In genomic region chr6:39400343-39400742, GRCm38 (mm10) we compare ENCODE assay signal across 10 mouse cellular contexts. TPM values are rescaled to one million over a fixed set of nuclear protein-coding genes. Genes with fewer than 3 reads are reported as not detected.
DNase-seq lines count a peak whose midpoint lies in the region; ATAC-seq and TF ChIP-seq lines count a peak whose summit lies in the region.
"Had no signal": no experiment of that assay in that cellular context is flagged by ENCODE, and none has a peak within 500 bp of the region (broad histone marks: within the 10 kb centered on the region; RNA-seq: fewer than 3 reads in every experiment).

No protein-coding gene starts in this region.

- TF ChIP-seq POLR2A in olfactory bulb, adult 2 months (IDR thresholded peaks at IDR 0.05; ENCODE audit: insufficient read depth, low read depth, low read length), result no peak

- H3K4me1 ChIP-seq in midbrain, embryonic 10.5 days, result no peaks in the 10 kb centered on the region
- H3K4me1 ChIP-seq in midbrain, embryonic 16.5 days (ENCODE audit: control insufficient read depth, insufficient read depth, low read length), result no peaks in the 10 kb centered on the region
- H3K4me1 ChIP-seq in olfactory bulb, adult 2 months (ENCODE audit: control insufficient read depth, insufficient read depth, low read length), result peaks cover 3% of the 10 kb centered on the region; the same call in 1 of the 2 replicates
- H3K4me1 ChIP-seq: embryonic facial prominence, embryonic 13.5 days; limb, embryonic 15.5 days had no signal

- H3K27ac ChIP-seq in midbrain, embryonic 10.5 days (replicated peaks), result no peak overlapping the region
- no peak overlapping the region for H3K27ac ChIP-seq in midbrain, embryonic 16.5 days (ENCODE audit: low read length)
- H3K27ac ChIP-seq in olfactory bulb, adult 2 months (ENCODE audit: insufficient read depth, low read depth, low read length), result no peak overlapping the region
- H3K27ac ChIP-seq: embryonic facial prominence, embryonic 13.5 days; limb, embryonic 15.5 days had no signal

- peaks cover 97% of the 10 kb centered on the region for H3K36me3 ChIP-seq in midbrain, embryonic 10.5 days
- H3K36me3 ChIP-seq in midbrain, embryonic 16.5 days (ENCODE audit: control insufficient read depth, insufficient read depth, low read length), result peaks cover 40% of the 10 kb centered on the region

- H3K27me3 ChIP-seq in midbrain, embryonic 10.5 days (ENCODE audit: low read depth, poor library complexity, severe bottlenecking), result no peaks in the 10 kb centered on the region
- H3K27me3 ChIP-seq in midbrain, embryonic 16.5 days (ENCODE audit: control insufficient read depth, insufficient read depth, low read depth, low read length), result no peaks in the 10 kb centered on the region
- H3K27me3 ChIP-seq: embryonic facial prominence, embryonic 13.5 days; limb, embryonic 15.5 days had no signal

- ATAC-seq in midbrain, embryonic 16.5 days, result no peak

- TF ChIP-seq CTCF in olfactory bulb, adult 2 months (IDR thresholded peaks at IDR 0.05; ENCODE audit: insufficient read depth, low read depth, low read length), result peak; percentile 46; the same call in 1 of the 2 replicates

- H3K4me2 ChIP-seq in midbrain, embryonic 16.5 days (ENCODE audit: low read length), result no peak overlapping the region
- H3K4me2 ChIP-seq: embryonic facial prominence, embryonic 13.5 days; limb, embryonic 15.5 days had no signal

- no peak overlapping the region for H3K9ac ChIP-seq in midbrain, embryonic 16.5 days (ENCODE audit: low read depth, low read length)
- H3K9ac ChIP-seq: embryonic facial prominence, embryonic 13.5 days; limb, embryonic 15.5 days had no signal

- H3K4me3 ChIP-seq in midbrain, embryonic 10.5 days, result no peak overlapping the region
- H3K4me3 ChIP-seq in midbrain, embryonic 16.5 days (ENCODE audit: low read depth, low read length), result no peak overlapping the region
- no peak overlapping the region for H3K4me3 ChIP-seq in olfactory bulb, adult 2 months (ENCODE audit: insufficient read depth, low read depth, low read length)
- H3K4me3 ChIP-seq: embryonic facial prominence, embryonic 13.5 days; limb, embryonic 15.5 days had no signal

- no peaks in the 10 kb centered on the region for H3K9me3 ChIP-seq in midbrain, embryonic 10.5 days (replicated peaks)
- H3K9me3 ChIP-seq in midbrain, embryonic 16.5 days (replicated peaks; ENCODE audit: control insufficient read depth, low read length, poor library complexity, severe bottlenecking), result no peaks in the 10 kb centered on the region
- H3K9me3 ChIP-seq: embryonic facial prominence, embryonic 13.5 days; limb, embryonic 15.5 days had no signal

- 69% methylated on average over 7 of the region's 7 CpGs for WGBS in midbrain, embryonic 10.5 days
- WGBS in midbrain, embryonic 16.5 days, result 64% methylated on average over 7 of the region's 7 CpGs
- 70% methylated on average over 7 of the region's 7 CpGs for WGBS in olfactory bulb, adult 2 months

- DNase-seq in adrenal gland, postnatal 36 days, result peak; percentile 18 to 32
- DNase-seq in adrenal gland, postnatal 25 days, result no peak
- peak; percentile 51 for DNase-seq in midbrain, embryonic 10.5 days (ENCODE audit: low spot score)
- DNase-seq in induced T-regulatory cell, adult 2 months (ENCODE audit: low read depth), result peak; percentile 49
- DNase-seq in left cerebral cortex, adult 11 months (ENCODE audit: low spot score), result no peak
- no peak for DNase-seq in right cerebral cortex, postnatal 10 days (ENCODE audit: low spot score in 2 of 2)

RNA-seq across cellular contexts. Expression of gene Rab19, which starts 19.4 kb away (rescaled TPM):
- total RNA-seq in adrenal gland, postnatal 36 days (2021), result under 1 TPM; 0.40 to 0.59 TPM
- total RNA-seq in adrenal gland, postnatal 25 days (2021), result 0.52 and 1.2 TPM in 2 replicates
- polyA plus RNA-seq in midbrain, embryonic 10.5 days (2016; fragmentation: Nextera tagmentation; extraction: Ambion mirVana), result 0.28 and 0.30 TPM in 2 replicates
- 0.35 TPM in 1 of 2 replicates, not detected in the other for polyA plus RNA-seq in midbrain, embryonic 16.5 days (2015; fragmentation: Nextera tagmentation; extraction: Ambion mirVana)
- not detected in 2 replicates for polyA plus RNA-seq in olfactory bulb, adult 2 months (2012; ENCODE audit: insufficient read depth, insufficient read length, low replicate concordance, missing spikeins)

RNA-seq across cellular contexts. Expression of gene Mkrn1, which starts 19.9 kb away (rescaled TPM):
- total RNA-seq in adrenal gland, postnatal 36 days (2021), result 10 to 100 TPM; 76.0 to 89.5 TPM
- total RNA-seq in adrenal gland, postnatal 25 days (2021), result 70.6 and 103 TPM in 2 replicates
- 88.2 and 104 TPM in 2 replicates for polyA plus RNA-seq in midbrain, embryonic 10.5 days (2016; fragmentation: Nextera tagmentation; extraction: Ambion mirVana)
- polyA plus RNA-seq in midbrain, embryonic 16.5 days (2015; fragmentation: Nextera tagmentation; extraction: Ambion mirVana), result 258 and 268 TPM in 2 replicates
- not detected in 2 replicates for polyA plus RNA-seq in olfactory bulb, adult 2 months (2012; ENCODE audit: insufficient read depth, insufficient read length, low replicate concordance, missing spikeins)

RNA-seq across cellular contexts. Expression of gene Slc37a3, which starts 22.9 kb away (rescaled TPM):
- 10 to 100 TPM; 38.9 to 39.5 TPM for total RNA-seq in adrenal gland, postnatal 36 days (2021)
- total RNA-seq in adrenal gland, postnatal 25 days (2021), result 29.0 and 40.6 TPM in 2 replicates
- 45.3 and 51.4 TPM in 2 replicates for polyA plus RNA-seq in midbrain, embryonic 10.5 days (2016; fragmentation: Nextera tagmentation; extraction: Ambion mirVana)
- polyA plus RNA-seq in midbrain, embryonic 16.5 days (2015; fragmentation: Nextera tagmentation; extraction: Ambion mirVana), result 64.9 and 67.9 TPM in 2 replicates
- not detected in 2 replicates for polyA plus RNA-seq in olfactory bulb, adult 2 months (2012; ENCODE audit: insufficient read depth, insufficient read length, low replicate concordance, missing spikeins)

Comparison
In these comparisons a context has a peak if more than half of its experiments do, and no peak if none do; other contexts are left out.
1. DNase-seq: peak in adrenal gland, postnatal 36 days (2 of 2), midbrain, embryonic 10.5 days (single experiment) and induced T-regulatory cell, adult 2 months (single experiment); none in adrenal gland, postnatal 25 days (single experiment), left cerebral cortex, adult 11 months (single experiment) and right cerebral cortex, postnatal 10 days (0 of 2).